Mouse (Mus musculus): Measurements from ENCODE around the gene Zfp39. TPM values are rescaled to one million over a fixed set of nuclear protein-coding genes. Genes with fewer than 3 reads are reported as not detected.

Gene Zfp39
- polyA plus RNA-seq, 1 experiment from 2014 or later: 5.2 TPM

DNA sequence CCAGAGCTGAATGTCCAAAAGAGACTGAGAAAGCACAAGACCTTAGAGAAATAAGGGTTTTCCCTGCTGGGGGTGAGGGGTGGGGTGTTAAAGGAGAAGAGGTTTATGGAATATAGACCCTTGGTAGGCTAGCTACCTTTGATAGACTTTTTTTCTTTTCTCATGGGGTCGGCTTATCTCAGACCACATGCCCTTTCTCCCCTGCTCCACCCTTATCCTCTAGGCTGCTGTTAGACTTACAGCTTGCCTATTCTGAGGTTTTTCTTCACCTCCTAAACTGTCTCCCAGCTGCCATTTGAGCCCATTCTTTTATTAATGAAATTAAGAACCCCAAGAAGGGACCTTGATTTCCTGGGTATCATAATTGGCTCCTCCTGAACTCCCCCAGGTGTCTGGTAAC lies 9.8 kb upstream of the Zfp39 start:
- Histone ChIP-seq H3K4me2 (ENCODE audit: low read depth, low read length) (no peak overlapping the region), H3K9ac (ENCODE audit: low read depth, low read length) (no peak overlapping the region), H3K27me3 (replicated peaks; ENCODE audit: control insufficient read depth, insufficient read depth, low read length) (no peaks in the 10 kb centered on the region; the same call in 1 of the 2 replicates), H3K4me3 (ENCODE audit: low read depth, low read length) (no peak overlapping the region), H3K27ac (replicated peaks; ENCODE audit: low read depth, low read length) (no peak overlapping the region), H3K4me1 (ENCODE audit: control insufficient read depth, insufficient read depth, low read length) (no peaks in the 10 kb centered on the region), H3K36me3 (ENCODE audit: control insufficient read depth, insufficient read depth, low read length) (no peaks in the 10 kb centered on the region), H3K9me3 (ENCODE audit: control insufficient read depth, low read length) (no peaks in the 10 kb centered on the region)
- ATAC-seq (ENCODE audit: low read depth): no peak
- no peak for DNase-seq (ENCODE audit: low spot score)
- 94% methylated on average over 1 of the region's 1 CpGs for WGBS

DNA sequence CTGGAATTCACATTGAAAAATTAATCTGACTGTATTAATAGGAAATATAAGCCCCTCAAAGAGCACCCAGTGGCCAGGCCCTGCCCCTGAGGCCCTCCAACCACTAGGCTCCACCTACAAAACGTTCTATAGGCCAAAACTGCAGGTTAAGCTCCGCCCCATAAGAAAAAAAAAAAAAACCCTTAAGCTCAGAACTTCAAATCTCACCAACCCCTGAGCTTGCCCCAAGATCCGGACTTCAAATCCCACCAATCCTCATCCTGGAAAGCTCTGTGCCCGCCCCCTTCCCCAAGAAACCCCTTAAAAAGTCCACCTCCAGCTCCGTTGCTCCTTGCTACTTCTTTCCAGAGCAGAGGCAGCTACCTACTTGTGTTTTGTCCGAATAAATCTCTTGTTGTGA lies 813 bp upstream of the Zfp39 start:
- Histone ChIP-seq H3K36me3 (ENCODE audit: control insufficient read depth, insufficient read depth, low read length) (peaks cover 26% of the 10 kb centered on the region), H3K9me3 (ENCODE audit: control insufficient read depth, low read length) (no peaks in the 10 kb centered on the region), H3K4me2 (ENCODE audit: low read depth, low read length) (peak overlapping the region; percentile 75; the same call in 1 of the 2 replicates), H3K9ac (ENCODE audit: low read depth, low read length) (no peak overlapping the region), H3K4me1 (ENCODE audit: control insufficient read depth, insufficient read depth, low read length) (peaks cover 7% of the 10 kb centered on the region; the same call in 1 of the 2 replicates), H3K27me3 (replicated peaks; ENCODE audit: control insufficient read depth, insufficient read depth, low read length) (no peaks in the 10 kb centered on the region), H3K27ac (replicated peaks; ENCODE audit: low read depth, low read length) (no peak overlapping the region), H3K4me3 (ENCODE audit: low read depth, low read length) (no peak overlapping the region)
- DNase-seq (ENCODE audit: low spot score) (peak; percentile 65), ATAC-seq (ENCODE audit: low read depth) (no peak)
- 48% methylated on average over 6 of the region's 6 CpGs for WGBS

DNA sequence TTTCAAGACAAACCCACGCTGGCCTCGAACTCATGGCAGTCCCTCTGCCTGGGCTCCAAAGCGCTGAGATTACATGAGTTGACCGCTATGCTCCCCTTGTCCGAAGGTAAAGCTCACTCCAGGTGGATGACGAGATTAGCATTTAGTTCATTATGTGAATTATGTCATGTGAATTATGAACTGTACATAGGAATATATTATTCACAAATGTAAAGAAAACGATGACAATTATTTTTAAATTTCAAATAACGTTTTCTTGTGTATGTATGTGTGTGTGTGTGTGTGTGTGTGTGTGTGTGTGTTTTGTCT lies 339 bp upstream of the Zfp39 start:
- no peak for DNase-seq (ENCODE audit: low spot score)
- WGBS: 4% methylated on average over 8 of the region's 8 CpGs
- H3K9ac ChIP-seq (ENCODE audit: low read depth, low read length): peak overlapping the region; percentile 55
- peaks cover 7% of the 10 kb centered on the region; the same call in 1 of the 2 replicates for H3K4me1 ChIP-seq (ENCODE audit: control insufficient read depth, insufficient read depth, low read length)
- H3K4me3 ChIP-seq (ENCODE audit: low read depth, low read length): peak overlapping the region; percentile 81
- H3K27ac ChIP-seq (replicated peaks; ENCODE audit: low read depth, low read length): 0 out of 2 replicates have a peak overlapping the region, but pooled peaks have one; percentile 8
- ATAC-seq (ENCODE audit: low read depth): peak; percentile 3; the same call in 1 of the 2 replicates
- H3K9me3 ChIP-seq (ENCODE audit: control insufficient read depth, low read length): no peaks in the 10 kb centered on the region
- peak overlapping the region; percentile 75 for H3K4me2 ChIP-seq (ENCODE audit: low read depth, low read length)
- H3K36me3 ChIP-seq (ENCODE audit: control insufficient read depth, insufficient read depth, low read length): peaks cover 29% of the 10 kb centered on the region
- no peaks in the 10 kb centered on the region for H3K27me3 ChIP-seq (replicated peaks; ENCODE audit: control insufficient read depth, insufficient read depth, low read length)

DNA sequence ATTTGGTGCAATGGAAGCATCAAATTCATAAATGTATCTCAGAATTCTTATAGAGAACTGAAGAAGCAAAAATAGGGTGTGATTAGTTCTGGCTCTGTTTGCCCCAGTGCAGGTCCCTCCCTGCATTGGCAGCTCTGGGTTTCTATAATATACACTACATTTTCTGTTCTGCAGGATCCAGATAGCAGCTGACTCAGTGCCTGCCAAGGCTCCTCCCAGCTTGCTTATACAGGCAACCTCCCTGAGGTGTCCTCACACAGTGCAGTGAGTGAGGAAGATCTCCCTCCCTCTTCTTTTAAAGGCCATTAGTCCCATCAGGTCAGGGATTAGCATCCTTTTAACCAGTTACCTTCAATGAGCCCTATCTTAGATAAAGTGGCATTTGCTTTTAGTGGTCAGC lies 2.9 kb downstream of the Zfp39 start:
- ATAC-seq (ENCODE audit: low read depth): no peak
- Histone ChIP-seq H3K27ac (replicated peaks; ENCODE audit: low read depth, low read length) (no peak overlapping the region), H3K9ac (ENCODE audit: low read depth, low read length) (no peak overlapping the region), H3K4me3 (ENCODE audit: low read depth, low read length) (no peak overlapping the region), H3K9me3 (ENCODE audit: control insufficient read depth, low read length) (no peaks in the 10 kb centered on the region), H3K36me3 (ENCODE audit: control insufficient read depth, insufficient read depth, low read length) (peaks cover 52% of the 10 kb centered on the region), H3K4me1 (ENCODE audit: control insufficient read depth, insufficient read depth, low read length) (peaks cover 7% of the 10 kb centered on the region; the same call in 1 of the 2 replicates), H3K27me3 (replicated peaks; ENCODE audit: control insufficient read depth, insufficient read depth, low read length) (no peaks in the 10 kb centered on the region), H3K4me2 (ENCODE audit: low read depth, low read length) (no peak overlapping the region)
- DNase-seq (ENCODE audit: low spot score): no peak

DNA sequence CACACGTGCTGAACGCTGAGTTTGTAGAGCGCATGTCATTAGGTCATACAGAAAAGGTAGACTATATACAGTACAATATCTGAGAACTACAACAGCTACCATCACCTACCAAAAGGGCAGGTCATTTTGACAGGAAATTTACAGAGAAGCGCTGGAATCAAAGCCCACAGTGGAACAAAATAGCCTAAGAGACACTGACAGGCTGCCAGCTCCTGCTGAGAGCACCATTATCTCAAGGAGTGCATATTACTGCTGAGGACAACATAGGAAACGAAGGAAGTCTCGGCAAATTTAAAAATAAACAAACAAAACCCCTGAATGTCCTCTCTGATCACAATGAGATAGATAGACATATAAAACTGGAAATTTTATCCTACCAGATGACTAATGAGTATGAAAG lies 6.5 kb downstream of the Zfp39 start:
- 85% methylated on average over 6 of the region's 6 CpGs for WGBS
- ATAC-seq (ENCODE audit: low read depth) (no peak), DNase-seq (ENCODE audit: low spot score) (no peak)
- H3K27me3 ChIP-seq (replicated peaks; ENCODE audit: control insufficient read depth, insufficient read depth, low read length): no peaks in the 10 kb centered on the region
- H3K4me1 ChIP-seq (ENCODE audit: control insufficient read depth, insufficient read depth, low read length): no peaks in the 10 kb centered on the region
- no peaks in the 10 kb centered on the region for H3K9me3 ChIP-seq (ENCODE audit: control insufficient read depth, low read length)
- H3K27ac ChIP-seq (replicated peaks; ENCODE audit: low read depth, low read length): no peak overlapping the region
- no peak overlapping the region for H3K4me3 ChIP-seq (ENCODE audit: low read depth, low read length)
- no peak overlapping the region for H3K4me2 ChIP-seq (ENCODE audit: low read depth, low read length)
- H3K36me3 ChIP-seq (ENCODE audit: control insufficient read depth, insufficient read depth, low read length): peaks cover 78% of the 10 kb centered on the region
- no peak overlapping the region for H3K9ac ChIP-seq (ENCODE audit: low read depth, low read length)

DNA sequence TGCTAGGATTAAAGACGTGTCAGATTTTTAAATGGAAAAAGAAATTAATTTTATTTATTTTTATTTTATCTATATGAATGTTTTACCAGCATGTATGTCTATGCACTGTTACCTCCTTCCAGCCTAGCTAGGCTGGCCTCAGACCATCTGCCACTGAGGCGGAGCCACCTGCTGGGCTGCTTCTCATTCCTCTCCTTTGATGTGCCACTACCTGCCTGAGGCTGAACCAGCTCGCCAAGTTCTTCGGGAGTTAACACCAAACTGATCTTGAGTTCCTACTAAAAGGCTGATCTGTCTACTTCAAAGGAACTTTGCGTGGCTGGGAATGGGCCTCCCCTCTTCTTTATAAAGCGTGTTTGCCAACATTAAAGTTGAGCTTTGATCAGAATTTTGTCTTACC lies 9.6 kb downstream of the Zfp39 start:
- 70% methylated on average over 6 of the region's 6 CpGs for WGBS
- no peak for ATAC-seq (ENCODE audit: low read depth)
- no peaks in the 10 kb centered on the region for H3K27me3 ChIP-seq (replicated peaks; ENCODE audit: control insufficient read depth, insufficient read depth, low read length)
- no peak overlapping the region for H3K4me3 ChIP-seq (ENCODE audit: low read depth, low read length)
- H3K27ac ChIP-seq (replicated peaks; ENCODE audit: low read depth, low read length): no peak overlapping the region
- H3K4me1 ChIP-seq (ENCODE audit: control insufficient read depth, insufficient read depth, low read length): no peaks in the 10 kb centered on the region
- no peaks in the 10 kb centered on the region for H3K9me3 ChIP-seq (ENCODE audit: control insufficient read depth, low read length)
- no peak overlapping the region for H3K9ac ChIP-seq (ENCODE audit: low read depth, low read length)
- H3K4me2 ChIP-seq (ENCODE audit: low read depth, low read length): no peak overlapping the region
- peak; percentile 68 for DNase-seq (ENCODE audit: low spot score)
- H3K36me3 ChIP-seq (ENCODE audit: control insufficient read depth, insufficient read depth, low read length): peaks cover 79% of the 10 kb centered on the region

DNA sequence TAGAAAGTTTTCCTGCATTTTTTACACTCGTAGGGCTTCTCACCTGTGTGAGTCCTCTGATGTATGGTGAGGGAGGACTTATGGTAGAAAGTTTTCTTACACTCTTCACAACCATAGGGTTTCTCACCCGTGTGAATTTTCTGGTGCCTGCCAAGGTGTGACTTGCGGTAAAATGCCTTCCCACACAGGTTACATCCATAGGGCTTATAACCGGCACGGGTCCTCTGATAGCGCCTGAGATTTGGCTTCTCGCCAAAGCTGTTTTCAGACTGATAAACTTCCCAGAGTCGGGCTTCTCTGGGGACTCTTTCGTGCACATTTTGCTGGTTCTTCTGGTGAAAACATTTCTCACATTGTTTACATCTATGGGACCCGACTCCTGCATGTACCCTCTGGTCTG lies 13.5 kb downstream of the Zfp39 start:
- Histone ChIP-seq H3K9ac (ENCODE audit: low read depth, low read length) (no peak overlapping the region), H3K36me3 (ENCODE audit: control insufficient read depth, insufficient read depth, low read length) (peaks cover 67% of the 10 kb centered on the region), H3K4me1 (ENCODE audit: control insufficient read depth, insufficient read depth, low read length) (no peaks in the 10 kb centered on the region), H3K4me2 (ENCODE audit: low read depth, low read length) (no peak overlapping the region), H3K27ac (replicated peaks; ENCODE audit: low read depth, low read length) (no peak overlapping the region), H3K27me3 (replicated peaks; ENCODE audit: control insufficient read depth, insufficient read depth, low read length) (no peaks in the 10 kb centered on the region), H3K9me3 (ENCODE audit: control insufficient read depth, low read length) (no peaks in the 10 kb centered on the region), H3K4me3 (ENCODE audit: low read depth, low read length) (no peak overlapping the region)
- ATAC-seq (ENCODE audit: low read depth) (no peak), DNase-seq (ENCODE audit: low spot score) (no peak)
- WGBS: 94% methylated on average over 10 of the region's 10 CpGs

DNA sequence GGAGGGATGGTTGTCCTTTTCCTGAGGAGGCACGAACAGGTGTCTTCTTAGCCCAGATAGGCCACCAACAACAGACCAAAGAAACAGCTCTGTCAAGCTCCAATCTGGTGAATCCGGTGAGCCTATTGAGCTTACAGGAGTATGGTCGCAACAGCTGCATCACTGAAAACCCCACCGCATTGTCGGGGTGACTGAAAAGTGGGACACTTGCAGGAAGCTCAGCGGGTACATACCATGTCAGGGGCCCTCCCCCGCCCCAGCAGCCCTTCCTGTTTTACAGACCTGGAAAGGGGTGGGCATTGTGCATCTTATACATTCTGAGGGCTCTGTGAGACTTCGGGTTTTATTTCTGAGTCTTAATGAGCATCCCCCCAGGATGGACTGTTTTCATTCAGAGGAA lies 20.3 kb downstream of the Zfp39 start:
- WGBS: 83% methylated on average over 8 of the region's 8 CpGs
- Histone ChIP-seq H3K9me3 (ENCODE audit: control insufficient read depth, low read length) (no peaks in the 10 kb centered on the region), H3K36me3 (ENCODE audit: control insufficient read depth, insufficient read depth, low read length) (peaks cover 49% of the 10 kb centered on the region), H3K4me1 (ENCODE audit: control insufficient read depth, insufficient read depth, low read length) (no peaks in the 10 kb centered on the region), H3K4me3 (ENCODE audit: low read depth, low read length) (no peak overlapping the region), H3K27ac (replicated peaks; ENCODE audit: low read depth, low read length) (no peak overlapping the region), H3K4me2 (ENCODE audit: low read depth, low read length) (no peak overlapping the region), H3K9ac (ENCODE audit: low read depth, low read length) (no peak overlapping the region), H3K27me3 (replicated peaks; ENCODE audit: control insufficient read depth, insufficient read depth, low read length) (no peaks in the 10 kb centered on the region)
- ATAC-seq (ENCODE audit: low read depth): no peak
- no peak for DNase-seq (ENCODE audit: low spot score)

DNA sequence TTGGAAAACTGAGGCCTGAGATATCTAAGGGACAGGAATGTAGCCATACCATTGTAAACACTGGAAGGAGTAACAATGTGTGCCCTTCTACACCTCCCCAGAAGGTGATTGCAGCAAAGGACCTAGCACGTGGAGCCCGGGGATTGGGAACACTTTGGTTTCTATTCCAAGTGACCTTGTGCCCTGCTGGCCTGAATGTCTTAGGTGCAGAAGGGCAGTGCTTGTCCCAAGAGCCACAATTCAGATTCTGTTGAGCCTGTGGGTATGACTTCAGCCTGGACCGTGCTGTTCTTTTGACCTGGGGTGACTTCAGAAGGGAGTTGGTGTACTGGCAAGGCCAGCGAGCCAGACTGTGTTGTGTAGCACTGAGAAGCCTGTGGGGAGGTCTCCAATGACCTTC lies 33.1 kb downstream of the Zfp39 start:
- Histone ChIP-seq H3K4me3 (ENCODE audit: low read depth, low read length) (no peak overlapping the region), H3K9ac (ENCODE audit: low read depth, low read length) (no peak overlapping the region), H3K4me1 (ENCODE audit: control insufficient read depth, insufficient read depth, low read length) (0 out of 2 replicates have a peak, but pooled peaks cover 6% of the 10 kb centered on the region), H3K4me2 (ENCODE audit: low read depth, low read length) (no peak overlapping the region), H3K9me3 (ENCODE audit: control insufficient read depth, low read length) (no peaks in the 10 kb centered on the region), H3K36me3 (ENCODE audit: control insufficient read depth, insufficient read depth, low read length) (peaks cover 13% of the 10 kb centered on the region), H3K27me3 (replicated peaks; ENCODE audit: control insufficient read depth, insufficient read depth, low read length) (no peaks in the 10 kb centered on the region), H3K27ac (replicated peaks; ENCODE audit: low read depth, low read length) (no peak overlapping the region)
- WGBS: 85% methylated on average over 4 of the region's 4 CpGs
- no peak for DNase-seq (ENCODE audit: low spot score)
- ATAC-seq (ENCODE audit: low read depth): no peak

Data from embryonic facial prominence, embryonic 14.5 days (tissue).